Mouse (Mus musculus) neural tube, embryonic 15.5 days (tissue): ENCODE data around the gene Msh5. TPM values are rescaled to one million over a fixed set of nuclear protein-coding genes. Genes with fewer than 3 reads are reported as not detected.
A peak's percentile ranks its signal among the peaks of the same experiment; 100 is the strongest.
"Not testable (repeated sequence)": the region's sequence is repeated elsewhere in the genome, so short reads cannot be mapped to it uniquely, and the experiment has no call there.

Experiments
- ATAC-seq: fragments of 200-750 bp; cut with Nextera tagmentation; 2 replicates; pipeline ENCODE4 v1.8.0; 2017; ENCODE audit warnings: mild to moderate bottlenecking, moderate TSS enrichment, moderate library complexity; ENCODE audit not compliant: low FRiP score
- H3K27ac ChIP-seq: fragments of 300-500 bp; sonication (generic); replicated peaks from 2 replicates; pipeline ENCODE4 v1.5.1; 2015; ENCODE audit warnings: mild to moderate bottlenecking, inconsistent platforms
- H3K27me3 ChIP-seq: fragments of 300-500 bp; sonication (generic); replicated peaks from 2 replicates; pipeline ENCODE4 v1.6.1; 2015; ENCODE audit warnings: inconsistent platforms
- H3K36me3 ChIP-seq: fragments of 300-500 bp; sonication (generic); 2 replicates; pipeline ENCODE4 v1.6.1; 2015; ENCODE audit warnings: inconsistent platforms
- H3K4me1 ChIP-seq: fragments of 300-500 bp; sonication (generic); 2 replicates; pipeline ENCODE4 v1.6.1; 2015; ENCODE audit warnings: inconsistent platforms
- H3K4me2 ChIP-seq: fragments of 300-500 bp; sonication (generic); 2 replicates; pipeline ENCODE4 v1.6.1; 2015; ENCODE audit warnings: inconsistent platforms, mild to moderate bottlenecking, moderate library complexity
- H3K4me3 ChIP-seq: fragments of 300-500 bp; sonication (generic); replicated peaks from 2 replicates; pipeline ENCODE4 v1.5.1; 2015; ENCODE audit warnings: mild to moderate bottlenecking, inconsistent platforms
- H3K9ac ChIP-seq: fragments of 300-500 bp; sonication (generic); replicated peaks from 2 replicates; pipeline ENCODE4 v1.6.1; 2015; ENCODE audit warnings: mild to moderate bottlenecking, inconsistent platforms
- H3K9me3 ChIP-seq: fragments of 300-500 bp; sonication (generic); replicated peaks from 2 replicates; pipeline ENCODE4 v1.6.1; 2016; ENCODE audit warnings: inconsistent platforms
- WGBS: fragments of 180-500 bp; shearing (Covaris S2); methylation state at CpG from one replicate; pipeline ENCODE4 v1.1.7; 2015; ENCODE audit warnings: mixed read lengths; 5-methylcytosine and 5-hydroxymethylcytosine counted together
- polyA plus RNA-seq: library from polyadenylated mRNA; unstranded; fragments of >200 nt; fragmentation: Nextera tagmentation; extraction: Ambion mirVana; gene quantifications from 2 replicates; pipeline ENCODE4 v1.2.1, GENCODE M21; 2015

Gene Msh5
- polyA plus RNA-seq, 1 experiment from 2014 or later = 2.0 TPM

- ATAC-seq = no peak
- no peaks in the 10 kb centered on the region for H3K27me3 ChIP-seq
- H3K4me2 ChIP-seq = no peak overlapping the region
- H3K9ac ChIP-seq = no peak overlapping the region
- H3K9me3 ChIP-seq = no peaks in the 10 kb centered on the region
- no peaks in the 10 kb centered on the region for H3K36me3 ChIP-seq
- 90% methylated on average over 4 of the region's 4 CpGs for WGBS
- peaks cover 20% of the 10 kb centered on the region for H3K4me1 ChIP-seq
- no peak overlapping the region for H3K27ac ChIP-seq
- no peak overlapping the region for H3K4me3 ChIP-seq
Measured at GRCm38 (mm10) chr17:35043794-35044193, 2.8 kb downstream of the Msh5 start.

- WGBS = 90% methylated on average over 11 of the region's 11 CpGs
- Histone ChIP-seq H3K9me3 (no peaks in the 10 kb centered on the region), H3K36me3 (no peaks in the 10 kb centered on the region), H3K4me1 (no peaks in the 10 kb centered on the region), H3K9ac (no peak overlapping the region), H3K27me3 (no peaks in the 10 kb centered on the region), H3K27ac (no peak overlapping the region), H3K4me3 (no peak overlapping the region), H3K4me2 (no peak overlapping the region)
- ATAC-seq = no peak
Measured at GRCm38 (mm10) chr17:35039121-35039873, 7.2 kb downstream of the Msh5 start.

GRCm38 (mm10) chr17:35034896-35035295 lies 11.6 kb downstream of the Msh5 start:
- Histone ChIP-seq H3K27ac (no peak overlapping the region), H3K4me3 (no peak overlapping the region), H3K9ac (no peak overlapping the region), H3K36me3 (no peaks in the 10 kb centered on the region), H3K27me3 (no peaks in the 10 kb centered on the region), H3K4me2 (no peak overlapping the region), H3K9me3 (no peaks in the 10 kb centered on the region), H3K4me1 (peaks cover 5% of the 10 kb centered on the region)
- no peak for ATAC-seq
- WGBS = 76% methylated on average over 6 of the region's 6 CpGs

- ATAC-seq, H3K36me3 ChIP-seq, H3K4me1 ChIP-seq, H3K27ac ChIP-seq, H3K9ac ChIP-seq, H3K27me3 ChIP-seq, H3K4me3 ChIP-seq, H3K4me2 ChIP-seq, H3K9me3 ChIP-seq: not testable (repeated sequence)
- 78% methylated on average over 1 of the region's 1 CpGs for WGBS
Measured at GRCm38 (mm10) chr17:35033703-35034102, 12.8 kb downstream of the Msh5 start.

GRCm38 (mm10) chr17:35032323-35032870 lies 14.1 kb downstream of the Msh5 start:
- 77% methylated on average over 8 of the region's 8 CpGs for WGBS
- no peaks in the 10 kb centered on the region for H3K27me3 ChIP-seq
- no peak overlapping the region for H3K4me2 ChIP-seq
- no peak overlapping the region for H3K4me3 ChIP-seq
- H3K27ac ChIP-seq = no peak overlapping the region
- H3K9me3 ChIP-seq = no peaks in the 10 kb centered on the region
- no peak overlapping the region for H3K9ac ChIP-seq
- no peak for ATAC-seq
- H3K4me1 ChIP-seq = peaks cover 12% of the 10 kb centered on the region
- no peaks in the 10 kb centered on the region for H3K36me3 ChIP-seq

- H3K4me3 ChIP-seq = no peak overlapping the region
- WGBS = 89% methylated on average over 7 of the region's 7 CpGs
- no peak overlapping the region for H3K27ac ChIP-seq
- H3K4me1 ChIP-seq = peaks cover 15% of the 10 kb centered on the region
- no peaks in the 10 kb centered on the region for H3K36me3 ChIP-seq
- no peak for ATAC-seq
- no peaks in the 10 kb centered on the region for H3K9me3 ChIP-seq
- no peaks in the 10 kb centered on the region for H3K27me3 ChIP-seq
- H3K4me2 ChIP-seq = no peak overlapping the region
- H3K9ac ChIP-seq = no peak overlapping the region
Measured at GRCm38 (mm10) chr17:35031880-35032279, 14.7 kb downstream of the Msh5 start.

- Histone ChIP-seq H3K4me1 (peaks cover 16% of the 10 kb centered on the region), H3K9me3 (no peaks in the 10 kb centered on the region), H3K36me3 (no peaks in the 10 kb centered on the region), H3K9ac (no peak overlapping the region), H3K4me2 (no peak overlapping the region), H3K4me3 (no peak overlapping the region), H3K27me3 (no peaks in the 10 kb centered on the region), H3K27ac (no peak overlapping the region)
- no peak for ATAC-seq
- WGBS = 91% methylated on average over 11 of the region's 11 CpGs
Measured at GRCm38 (mm10) chr17:35031272-35031671, 15.3 kb downstream of the Msh5 start.

- WGBS = 30% methylated on average over 19 of the region's 19 CpGs
- Histone ChIP-seq H3K27me3 (no peaks in the 10 kb centered on the region), H3K9me3 (no peaks in the 10 kb centered on the region), H3K4me2 (peak overlapping the region; percentile 46), H3K27ac (no peak overlapping the region), H3K4me1 (peaks cover 22% of the 10 kb centered on the region), H3K4me3 (0 out of 2 replicates have a peak overlapping the region, but pooled peaks have one; percentile 17), H3K36me3 (no peaks in the 10 kb centered on the region), H3K9ac (peak overlapping the region; percentile 26; the same call in 1 of the 2 replicates)
- ATAC-seq = no peak
Measured at GRCm38 (mm10) chr17:35029691-35030532, 16.6 kb downstream of the Msh5 start.

GRCm38 (mm10) chr17:35028315-35028714 lies 18.2 kb downstream of the Msh5 start:
- no peak overlapping the region for H3K9ac ChIP-seq
- H3K4me3 ChIP-seq = no peak overlapping the region
- H3K4me1 ChIP-seq = peaks cover 22% of the 10 kb centered on the region
- H3K27ac ChIP-seq = no peak overlapping the region
- H3K9me3 ChIP-seq = no peaks in the 10 kb centered on the region
- 90% methylated on average over 2 of the region's 2 CpGs for WGBS
- no peak overlapping the region for H3K4me2 ChIP-seq
- no peak for ATAC-seq
- H3K27me3 ChIP-seq = no peaks in the 10 kb centered on the region
- no peaks in the 10 kb centered on the region for H3K36me3 ChIP-seq

GRCm38 (mm10) chr17:35027277-35028068 lies 19.1 kb downstream of the Msh5 start, which contains the start of gene Sapcd1:
Gene Sapcd1 (minus strand): TSS chr17:35028016.
- Histone ChIP-seq H3K4me2 (0 out of 2 replicates have a peak within 1 kb of the TSS, but pooled peaks have one; percentile 9), H3K27me3 (no peaks in the 10 kb centered on the region), H3K36me3 (no peaks in the 10 kb centered on the region), H3K9ac (0 out of 2 replicates have a peak within 1 kb of the TSS, but pooled peaks have one; percentile 10), H3K9me3 (no peaks in the 10 kb centered on the region), H3K4me3 (no peak within 1 kb of the TSS), H3K4me1 (peaks cover 22% of the 10 kb centered on the region), H3K27ac (peak within 1 kb of the TSS; percentile 48; the same call in 1 of the 2 replicates)
- WGBS = 33% methylated on average over 12 of the region's 13 CpGs
- 0 out of 2 replicates have a peak, but pooled peaks have one; percentile 32 for ATAC-seq

- no peak for ATAC-seq
- no peaks in the 10 kb centered on the region for H3K27me3 ChIP-seq
- H3K4me2 ChIP-seq = no peak overlapping the region
- WGBS = 80% methylated on average over 5 of the region's 5 CpGs
- no peaks in the 10 kb centered on the region for H3K36me3 ChIP-seq
- H3K9ac ChIP-seq = no peak overlapping the region
- H3K4me3 ChIP-seq = no peak overlapping the region
- H3K4me1 ChIP-seq = peaks cover 26% of the 10 kb centered on the region
- H3K27ac ChIP-seq = no peak overlapping the region
- no peaks in the 10 kb centered on the region for H3K9me3 ChIP-seq
Measured at GRCm38 (mm10) chr17:35026206-35026605, 20.3 kb downstream of the Msh5 start.
